Mouse (Mus musculus) liver, embryonic 14.5 days (tissue): ENCODE measurements around the gene Cdh7.

Source experiments
- CTCF ChIP-seq: IDR thresholded peaks from 2 replicates; pipeline ENCODE4 v1.5.1; 2016; ENCODE audit warnings: antibody characterized with exemption, low read depth, control low read depth
- EP300 ChIP-seq: IDR thresholded peaks from 2 replicates; pipeline ENCODE4 v1.6.1; 2016; ENCODE audit warnings: antibody characterized with exemption, low read depth

DNA sequence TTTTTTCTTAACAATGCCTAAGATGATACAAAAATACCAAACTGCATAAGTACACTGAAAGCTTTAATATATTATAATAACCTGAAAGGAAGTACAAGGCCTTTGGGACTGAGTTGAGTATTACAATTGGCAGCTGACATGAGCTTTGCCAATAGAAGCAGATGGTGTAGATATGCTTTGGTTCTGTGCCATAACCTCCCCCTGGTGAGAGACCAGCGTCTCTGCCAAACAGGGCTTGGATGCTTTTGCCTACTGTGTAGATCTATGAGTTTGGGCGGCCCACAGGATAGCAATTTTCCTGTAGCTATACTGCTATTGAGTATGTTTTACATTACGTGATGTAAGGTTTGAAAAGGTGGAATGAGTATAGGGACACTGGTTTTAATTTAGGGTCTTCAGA, 49.6 kb upstream of the Cdh7 start:
- no peak for TF ChIP-seq CTCF
- TF ChIP-seq EP300, result no peak
